In the genomic region with DNA sequence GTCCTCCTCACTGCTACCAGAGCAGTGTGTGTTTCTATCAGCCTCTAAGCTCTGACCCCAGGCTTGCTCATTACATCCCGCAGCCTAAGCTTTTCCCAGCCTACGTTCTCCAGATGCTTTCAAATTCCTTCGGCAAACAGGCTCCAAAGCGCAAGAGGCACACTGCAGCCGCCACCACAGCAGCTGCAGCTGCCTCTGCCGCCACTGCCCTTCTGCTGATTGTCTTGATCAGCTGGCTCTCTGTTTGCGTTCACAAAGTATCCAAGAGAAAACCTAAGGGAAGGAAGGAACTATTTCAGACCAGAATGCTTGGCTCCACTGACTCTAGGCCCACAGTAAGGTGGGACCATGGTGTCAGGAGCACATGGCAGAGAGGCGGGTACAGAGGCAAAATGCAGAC, we compare ENCODE assay signal across 25 mouse cellular contexts. TPM values are rescaled to one million over a fixed set of nuclear protein-coding genes. Genes with fewer than 3 reads are reported as not detected.
"Had no signal": no experiment of that assay in that cellular context is flagged by ENCODE, and none has a peak within 500 bp of the region (broad histone marks: within the 10 kb centered on the region; RNA-seq: fewer than 3 reads in every experiment).

No protein-coding gene starts in this region.

- H3K27ac ChIP-seq: kidney, postnatal 0 days; limb, embryonic 10.5 days; limb, embryonic 13.5 days; liver, embryonic 12.5 days; midbrain, embryonic 15.5 days had no signal

- H3K36me3 ChIP-seq: limb, embryonic 10.5 days; limb, embryonic 13.5 days; liver, embryonic 12.5 days; midbrain, embryonic 15.5 days had no signal

- H3K4me3 ChIP-seq: limb, embryonic 10.5 days; limb, embryonic 13.5 days; liver, embryonic 12.5 days; midbrain, embryonic 15.5 days had no signal

- H3K27me3 ChIP-seq: limb, embryonic 13.5 days; midbrain, embryonic 15.5 days had no signal

- ATAC-seq: intestine, postnatal 0 days; liver, embryonic 12.5 days; midbrain, embryonic 15.5 days had no signal

- H3K4me1 ChIP-seq: limb, embryonic 10.5 days; limb, embryonic 13.5 days; midbrain, embryonic 15.5 days had no signal

- H3K9ac ChIP-seq: limb, embryonic 13.5 days; liver, embryonic 12.5 days; midbrain, embryonic 15.5 days had no signal

- H3K4me2 ChIP-seq: limb, embryonic 13.5 days; liver, embryonic 12.5 days; midbrain, embryonic 11.5 days; midbrain, embryonic 15.5 days had no signal

- DNase-seq: kidney, adult 2 months; kidney, postnatal 36 days; liver; lung, postnatal 14 days; thymus, adult 18-20 months; thymus, postnatal 36 days had no signal

- H3K9me3 ChIP-seq: limb, embryonic 10.5 days; limb, embryonic 13.5 days; liver, embryonic 12.5 days; midbrain, embryonic 15.5 days had no signal

RNA-seq across cellular contexts. Expression of a gene that starts 14.6 kb away (rescaled TPM):
- total RNA-seq: layer of hippocampus, postnatal 14 days; left cerebral cortex, adult 8-10 months; left cerebral cortex, postnatal 25 days; megakaryocyte-erythroid progenitor cell, adult 5-6 weeks had no signal
- polyA plus RNA-seq: kidney, embryonic 14.5 days; limb, embryonic 10.5 days; limb, embryonic 13.5 days; lung, embryonic 16.5 days; midbrain, embryonic 11.5 days; midbrain, embryonic 15.5 days; neural tube, embryonic 14.5 days had no signal

RNA-seq across cellular contexts. Expression of a gene that starts 23.0 kb away (rescaled TPM):
- total RNA-seq: megakaryocyte-erythroid progenitor cell, adult 5-6 weeks had no signal
- polyA plus RNA-seq: neural tube, embryonic 11.5 days had no signal

RNA-seq across cellular contexts. Expression of a gene that starts 48.9 kb away (rescaled TPM):
- polyA plus RNA-seq: limb, embryonic 10.5 days; liver, embryonic 12.5 days; neural tube, embryonic 14.5 days had no signal

RNA-seq across cellular contexts. Expression of a gene that starts 53.2 kb away (rescaled TPM):
- total RNA-seq: megakaryocyte progenitor cell, adult 5-6 weeks; megakaryocyte-erythroid progenitor cell, adult 5-6 weeks; monocyte, adult 5-6 weeks had no signal
- polyA plus RNA-seq: intestine, postnatal 0 days; lung, embryonic 16.5 days; neural tube, embryonic 14.5 days; small intestine, adult 2 months; spleen, adult 2 months had no signal
